In the genomic region with DNA sequence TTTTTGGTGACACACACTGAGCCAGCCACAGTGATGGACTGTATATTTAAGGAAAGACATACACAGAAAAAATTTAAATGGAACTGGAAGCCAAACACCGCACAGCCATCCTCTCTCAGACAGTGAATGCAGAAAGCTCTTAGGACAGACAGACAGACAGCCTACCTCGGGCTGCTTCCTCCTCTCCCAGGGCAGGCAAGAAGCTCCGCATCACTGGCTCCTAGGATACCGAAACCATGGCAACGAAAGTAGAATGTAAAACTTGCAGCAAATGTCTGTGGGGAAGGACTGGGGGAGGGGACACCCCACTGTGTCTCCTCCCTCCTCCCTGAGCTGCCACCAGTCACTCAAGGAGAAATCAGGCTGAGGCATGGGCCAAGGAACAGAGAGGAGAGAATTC, we compare ENCODE assay signal across 8 mouse cellular contexts. TPM values are rescaled to one million over a fixed set of nuclear protein-coding genes. Genes with fewer than 3 reads are reported as not detected.
A peak's percentile ranks its signal among the peaks of the same experiment; 100 is the strongest.
DNase-seq lines count a peak whose midpoint lies in the region; ATAC-seq lines count a peak whose summit lies in the region.

No protein-coding gene starts in this region.

- peaks cover 18% of the 10 kb centered on the region; the same call in 1 of the 2 replicates for H3K36me3 ChIP-seq in forebrain, embryonic 15.5 days
- H3K36me3 ChIP-seq in megakaryocyte, embryonic 14.5 days (replicated peaks; ENCODE audit: low read length) = peaks cover 64% of the 10 kb centered on the region
- peaks cover 5% of the 10 kb centered on the region for H3K36me3 ChIP-seq in splenic B cell, adult 2 months (ENCODE audit: control insufficient read depth, insufficient read depth, low read length, poor library complexity, severe bottlenecking)

- 3% methylated on average over 5 of the region's 5 CpGs for WGBS in forebrain, embryonic 15.5 days

- peak overlapping the region; percentile 32 for H3K4me2 ChIP-seq in forebrain, embryonic 15.5 days (replicated peaks)

- ATAC-seq in CD4-positive, CD25-positive, alpha-beta regulatory T cell, adult 4 months = no peak
- peak; percentile 31 for ATAC-seq in forebrain, embryonic 15.5 days (replicated peaks)

- no peak overlapping the region for H3K4me3 ChIP-seq in forebrain, embryonic 15.5 days
- peak overlapping the region; percentile 69 for H3K4me3 ChIP-seq in megakaryocyte, embryonic 14.5 days (replicated peaks)

- peak overlapping the region; percentile 99 for H3K27ac ChIP-seq in forebrain, embryonic 15.5 days (replicated peaks)

- peak overlapping the region; percentile 9; the same call in 1 of the 2 replicates for H3K9ac ChIP-seq in forebrain, embryonic 15.5 days (replicated peaks)

- peaks cover 72% of the 10 kb centered on the region for H3K4me1 ChIP-seq in forebrain, embryonic 15.5 days
- peaks cover 100% of the 10 kb centered on the region for H3K4me1 ChIP-seq in megakaryocyte, embryonic 14.5 days

- H3K9me3 ChIP-seq in forebrain, embryonic 15.5 days = no peaks in the 10 kb centered on the region
- no peaks in the 10 kb centered on the region for H3K9me3 ChIP-seq in megakaryocyte, embryonic 14.5 days

- no peaks in the 10 kb centered on the region for H3K27me3 ChIP-seq in forebrain, embryonic 15.5 days
- no peaks in the 10 kb centered on the region for H3K27me3 ChIP-seq in megakaryocyte, embryonic 14.5 days (replicated peaks)
- no peaks in the 10 kb centered on the region for H3K27me3 ChIP-seq in splenic B cell, adult 2 months (ENCODE audit: control insufficient read depth, insufficient read depth, low read length, poor library complexity, severe bottlenecking)

- DNase-seq in CD4-positive, CD25-positive, alpha-beta regulatory T cell, adult 2 months (ENCODE audit: low read depth, low spot score) = peak; percentile 83
- DNase-seq in MN1 (ENCODE audit: low spot score) = peak; percentile 77
- peak; percentile 85 to 92 for DNase-seq in layer of hippocampus, adult 18-20 months (ENCODE audit: low spot score in 2 of 2)
- DNase-seq in splenic B cell, adult 2 months (ENCODE audit: low read depth, low spot score) = peak; percentile 72
- DNase-seq in heart, postnatal 25 days (ENCODE audit: low spot score) = no peak

- intact Hi-C loops in heart, postnatal 25 days (cut with DNase I) = loop anchor here (5.0 kb wide), 1 partner anchor 85 kb away; no protein-coding TSS in a partner anchor

RNA-seq across cellular contexts. Expression of gene Dnajb12, which starts 18.2 kb away (rescaled TPM):
- 10 to 100 TPM; 19.1 to 25.2 TPM for polyA plus RNA-seq in CD4-positive, CD25-positive, alpha-beta regulatory T cell, adult 4 months (2017; shearing (Covaris generic))
- polyA plus RNA-seq in forebrain, embryonic 15.5 days (2015; fragmentation: Nextera tagmentation; extraction: Ambion mirVana) = 16.9 and 17.5 TPM in 2 replicates
- 10 to 100 TPM; 52.7 to 53.2 TPM for total RNA-seq in layer of hippocampus, adult 18-20 months (2021)
- 68.2 and 87.1 TPM in 2 replicates for polyA plus RNA-seq in megakaryocyte, embryonic 14.5 days (2012; ENCODE audit: insufficient read depth, low replicate concordance)
- total RNA-seq in heart, postnatal 25 days (2021) = 10 to 100 TPM; 34.5 to 35.9 TPM

RNA-seq across cellular contexts. Expression of gene Ddit4, which starts 54.1 kb away (rescaled TPM):
- 10 to 100 TPM; 16.6 to 32.8 TPM for polyA plus RNA-seq in CD4-positive, CD25-positive, alpha-beta regulatory T cell, adult 4 months (2017; shearing (Covaris generic))
- polyA plus RNA-seq in forebrain, embryonic 15.5 days (2015; fragmentation: Nextera tagmentation; extraction: Ambion mirVana) = 90.0 and 92.5 TPM in 2 replicates
- total RNA-seq in layer of hippocampus, adult 18-20 months (2021) = 10 to 100 TPM; 69.7 to 89.5 TPM
- 33.2 and 44.6 TPM in 2 replicates for polyA plus RNA-seq in megakaryocyte, embryonic 14.5 days (2012; ENCODE audit: insufficient read depth, low replicate concordance)
- 10 to 100 TPM; 41.8 to 77.1 TPM for total RNA-seq in heart, postnatal 25 days (2021)
